6 mouse cellular contexts compared by ENCODE assay signal in genomic region chr16:5957418-5957817, GRCm38 (mm10).
"Had no signal": no experiment of that assay in that cellular context is flagged by ENCODE, and none has a peak within 500 bp of the region (broad histone marks: within the 10 kb centered on the region; RNA-seq: fewer than 3 reads in every experiment).

No protein-coding gene starts in this region.

- ATAC-seq: midbrain, embryonic 15.5 days had no signal

- DNase-seq: kidney, postnatal 14 days; left cerebral cortex, postnatal 4 days; lung, adult 18-20 months; right cerebral cortex, postnatal 14 days; thymus, postnatal 4 days had no signal
